Mouse (Mus musculus) inflammation-experienced regulatory T-cells, adult 6 months (primary cell): ENCODE measurements around the gene Shd. TPM values are rescaled to one million over a fixed set of nuclear protein-coding genes. Genes with fewer than 3 reads are reported as not detected.
A peak's percentile ranks its signal among the peaks of the same experiment; 100 is the strongest.

Experiments used
- ATAC-seq: one replicate; pipeline ENCODE4 v1.8.0; 2017
- polyA plus RNA-seq, 3 experiments: library from polyadenylated mRNA; unstranded; fragments of 100-300 nt; shearing (Covaris generic); gene quantifications; one replicate each; pipeline ENCODE4 v1.2.1; 2017

Shd gene
- polyA plus RNA-seq, 3 experiments from 2014 or later, result 0.40 TPM; not detected in 2

DNA sequence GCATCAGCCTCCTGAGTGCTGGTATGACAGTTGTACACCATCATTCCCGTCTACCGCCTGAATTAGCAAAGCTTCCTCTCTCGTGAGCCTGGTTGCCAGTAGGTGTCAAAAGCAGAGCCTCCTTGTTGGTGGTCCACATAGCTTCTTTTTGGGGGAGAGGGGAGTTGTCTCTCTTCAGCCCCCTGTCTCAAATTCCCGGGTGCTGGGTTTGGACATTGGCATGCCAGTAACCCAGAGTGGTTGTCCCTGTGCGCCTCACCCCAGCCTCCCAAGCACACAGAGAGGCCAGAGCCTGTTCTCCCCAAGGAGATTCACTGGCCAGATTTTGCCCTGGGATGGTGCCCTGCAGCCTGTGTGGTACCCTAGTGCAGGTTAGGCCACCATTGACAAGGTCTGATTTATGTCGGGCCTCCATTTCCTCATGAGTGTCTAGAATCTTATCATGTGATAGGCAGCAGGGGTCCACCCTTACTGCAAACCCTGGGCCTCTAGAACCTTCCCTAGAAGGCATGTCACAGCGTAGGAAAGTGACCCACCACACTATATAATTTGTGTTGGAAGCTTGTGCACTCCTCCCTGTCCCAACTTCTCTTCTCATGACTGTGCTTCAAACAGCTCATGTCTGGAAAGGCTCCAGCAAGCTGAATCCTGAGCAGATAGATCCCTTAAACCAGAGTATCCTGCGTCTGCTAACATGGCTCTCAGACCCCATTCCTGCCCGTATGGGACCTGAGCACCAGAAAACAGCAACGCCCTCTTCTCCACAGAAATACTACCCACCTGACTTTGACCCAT is 10.1 kb upstream of the Shd start:
- ATAC-seq, result no peak

GRCm38 (mm10) chr17:55960791-55961190 is 9.5 kb upstream of the Shd start:
- ATAC-seq, result no peak

DNA sequence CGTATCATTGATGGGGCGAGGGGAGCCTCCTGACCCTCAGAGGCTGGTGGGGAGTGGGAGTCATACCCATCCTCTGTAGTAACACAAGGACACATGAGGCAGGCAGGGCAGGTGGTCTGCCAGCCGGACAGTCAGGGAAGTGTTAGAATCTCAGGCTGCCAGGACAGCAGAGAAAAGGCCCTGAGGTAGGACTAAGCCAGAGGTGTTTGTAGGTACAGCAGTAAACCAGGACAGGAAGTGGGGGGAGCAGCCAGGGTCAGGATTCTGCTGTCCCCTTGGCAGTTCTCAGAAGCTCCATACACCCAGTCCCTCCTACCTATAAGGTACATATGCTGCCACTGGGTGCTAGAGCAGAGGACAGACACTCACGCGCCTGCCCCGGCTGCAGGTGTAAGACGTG is 8.6 kb upstream of the Shd start:
- ATAC-seq, result no peak

DNA sequence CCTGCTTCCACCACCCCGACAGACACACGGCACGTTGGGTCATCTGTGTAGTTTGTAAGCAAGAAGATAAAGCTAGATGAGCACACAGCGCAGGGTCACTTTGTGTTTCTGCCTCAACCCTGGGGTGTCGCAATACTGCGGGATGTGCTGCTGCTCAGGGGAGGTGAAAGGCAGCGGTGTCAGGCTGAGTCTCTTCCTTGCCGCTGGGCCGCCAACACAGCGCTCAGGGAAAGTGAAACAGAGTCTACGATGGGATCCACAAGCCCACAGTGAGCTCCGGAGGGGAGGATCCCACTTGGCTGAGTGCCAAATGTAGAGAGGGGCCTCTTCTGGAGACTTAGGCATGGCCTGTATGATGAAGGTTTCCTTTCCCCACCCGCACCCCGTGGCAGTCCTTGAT is 7.1 kb upstream of the Shd start:
- ATAC-seq, result no peak

DNA sequence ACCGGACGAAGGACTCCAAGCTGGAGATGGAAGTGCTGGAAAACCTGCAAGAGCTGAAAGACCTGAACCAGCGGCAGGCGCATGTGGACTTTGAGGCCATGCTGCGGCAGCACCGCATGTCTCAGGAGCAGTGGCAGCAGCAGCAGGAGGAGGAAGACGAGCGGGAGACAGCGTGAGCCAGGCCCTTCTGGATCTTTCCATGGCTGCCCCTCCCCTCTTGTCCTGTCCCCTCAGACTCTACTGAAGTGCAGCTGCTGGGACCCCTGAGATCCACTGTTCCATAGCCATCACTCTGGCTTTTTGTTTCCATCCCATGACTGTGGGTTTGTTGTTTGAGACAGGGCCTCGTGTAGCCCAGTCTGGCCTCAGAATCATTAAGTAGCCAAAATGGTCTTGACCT is 5.8 kb upstream of the Shd start:
- no peak for ATAC-seq

- ATAC-seq, result no peak
These were observed 5.3 kb upstream of the Shd start for GRCm38 (mm10) chr17:55964996-55965395.

- ATAC-seq, result no peak
These were observed 3.1 kb upstream of the Shd start for GRCm38 (mm10) chr17:55967186-55967585.

DNA sequence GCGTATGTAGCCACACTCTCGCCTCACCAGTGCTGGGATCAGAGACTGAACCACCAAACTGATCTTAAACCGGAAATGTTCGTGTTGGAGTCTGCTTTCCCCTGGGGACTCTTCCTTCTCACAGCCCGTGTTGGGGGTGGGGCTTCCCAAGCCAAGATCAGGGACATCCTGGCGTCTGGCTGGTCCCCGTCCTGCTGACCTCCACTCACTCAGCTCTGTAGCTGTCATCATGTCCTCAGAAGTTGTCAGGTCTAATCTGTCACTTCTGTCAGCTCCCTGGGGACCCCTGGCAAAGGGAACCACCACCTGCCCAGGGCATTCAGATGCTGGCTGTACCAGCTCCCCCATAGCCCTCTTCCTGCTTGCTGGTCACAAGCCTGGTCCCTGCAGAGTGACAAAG is 2.1 kb upstream of the Shd start:
- ATAC-seq, result no peak

GRCm38 (mm10) chr17:55969560-55969959 is 707 bp upstream of the Shd start:
- ATAC-seq, result no peak

DNA sequence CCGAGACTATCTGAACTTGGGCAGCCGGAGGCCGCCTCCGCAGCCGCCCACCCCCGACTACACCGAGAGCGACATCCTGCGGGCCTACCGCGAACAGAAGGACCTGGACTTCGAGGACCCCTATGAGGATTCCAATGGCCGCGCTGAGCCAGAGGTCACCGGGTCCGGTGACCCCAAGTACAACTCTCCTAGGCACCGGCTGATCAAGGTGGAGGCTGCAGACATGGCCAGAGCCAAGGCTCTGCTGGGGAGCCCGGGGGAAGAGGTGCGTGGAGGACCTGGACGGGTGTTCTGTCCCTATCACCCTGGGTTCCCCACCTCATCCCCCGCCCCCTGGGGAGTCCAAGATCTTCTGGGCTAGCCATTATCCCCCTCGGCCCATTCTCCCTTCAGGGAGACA is 1.2 kb downstream of the Shd start:
- ATAC-seq, result no peak

DNA sequence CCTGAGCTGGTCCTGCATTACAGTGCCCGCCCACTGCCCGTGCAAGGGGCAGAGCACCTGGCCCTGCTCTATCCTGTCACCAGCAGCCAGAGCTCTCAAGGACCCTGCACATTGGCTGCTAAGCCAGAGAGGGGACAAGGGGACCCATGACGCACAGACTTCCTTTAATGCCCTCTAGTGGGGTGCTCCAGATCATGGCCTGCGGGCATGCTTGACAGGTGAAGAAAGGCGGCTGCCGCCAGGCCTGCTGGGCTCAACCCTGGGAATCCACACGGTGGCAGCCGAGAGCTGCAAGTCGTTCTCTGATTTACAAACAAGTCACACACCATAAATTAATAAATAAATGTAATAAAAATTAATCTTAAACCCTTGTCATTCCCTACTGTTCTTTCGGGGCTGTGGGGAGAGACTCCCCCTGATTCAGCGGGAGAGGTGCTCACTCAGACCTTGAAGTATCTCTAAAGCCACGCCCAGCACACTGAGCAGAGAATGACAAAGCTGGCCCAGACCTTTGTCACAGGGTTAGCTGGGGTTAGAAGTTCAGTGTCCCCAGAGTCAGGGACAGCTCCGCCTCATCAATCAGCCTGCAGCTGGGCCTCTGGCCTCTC is 6.1 kb downstream of the Shd start:
- peak; percentile 91 for ATAC-seq

- no peak for ATAC-seq
These were observed 7.0 kb downstream of the Shd start for GRCm38 (mm10) chr17:55977301-55977700.

DNA sequence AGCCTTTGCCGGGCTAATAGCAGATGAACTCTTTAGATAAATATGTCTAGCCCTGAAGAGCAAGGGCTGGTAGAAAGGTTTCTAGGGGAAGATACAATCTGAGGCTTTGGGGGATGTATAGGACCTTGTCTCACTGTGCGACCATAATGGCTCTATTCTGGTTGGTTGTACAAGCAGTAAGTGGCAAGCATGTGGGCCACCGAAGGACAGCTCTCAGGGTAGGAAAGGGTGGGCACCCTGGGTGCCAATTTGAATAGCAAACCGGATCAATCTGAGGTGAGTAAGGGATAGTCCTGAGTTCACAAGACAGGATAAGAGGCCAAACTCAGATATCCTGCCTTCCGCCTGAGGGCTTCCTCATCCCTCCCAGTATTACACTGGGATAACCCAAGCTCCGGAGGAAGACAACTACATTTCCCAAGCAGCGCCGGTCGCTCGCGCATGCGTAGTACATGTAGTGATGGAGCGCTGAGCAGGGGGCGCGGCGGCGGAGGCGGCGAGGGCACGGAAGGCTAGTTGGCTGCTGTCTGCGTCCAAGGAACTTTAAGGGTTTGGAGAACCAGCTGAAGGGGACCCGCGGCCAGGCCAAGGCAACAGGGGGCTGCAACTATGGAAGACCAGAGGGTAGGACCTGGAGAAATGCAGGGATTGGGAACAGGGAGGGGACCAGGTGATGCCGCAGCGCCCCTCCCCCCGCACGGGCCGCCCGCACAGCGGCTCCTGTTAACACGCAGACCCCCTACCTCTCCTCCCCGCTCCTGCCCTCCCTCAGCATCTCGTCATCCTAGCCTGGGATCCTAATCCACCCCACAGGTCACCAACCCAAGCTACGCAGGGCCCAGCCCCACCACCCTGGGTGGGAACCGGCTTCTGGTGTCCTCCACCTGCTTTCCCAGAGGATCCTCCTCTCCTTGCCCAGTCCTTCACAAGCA is 16.0 kb downstream of the Shd start, which contains the start of gene Fsd1:
TSS of gene Fsd1 (plus strand) at position 480 of the 932 bp plus-strand sequence.
- ATAC-seq, result no peak

- no peak for ATAC-seq
These were observed 20.1 kb downstream of the Shd start for GRCm38 (mm10) chr17:55990278-55990898.

DNA sequence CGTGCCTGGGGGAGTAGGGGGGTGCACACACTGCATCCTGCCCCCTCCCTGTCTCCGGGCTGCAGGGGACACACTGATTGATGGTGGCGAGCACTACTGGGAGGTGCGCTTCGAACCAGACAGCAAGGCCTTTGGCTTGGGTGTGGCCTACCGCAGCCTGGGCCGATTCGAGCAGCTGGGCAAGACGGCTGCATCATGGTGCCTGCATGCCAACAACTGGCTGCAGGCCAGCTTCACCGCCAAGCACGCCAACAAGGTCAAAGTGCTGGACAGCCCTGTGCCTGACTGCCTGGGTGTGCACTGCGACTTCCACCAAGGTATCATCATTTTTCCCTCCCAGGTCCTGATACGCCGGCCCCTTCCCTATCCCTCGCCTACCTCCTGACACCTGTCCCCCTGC is 25.7 kb downstream of the Shd start:
- no peak for ATAC-seq

DNA sequence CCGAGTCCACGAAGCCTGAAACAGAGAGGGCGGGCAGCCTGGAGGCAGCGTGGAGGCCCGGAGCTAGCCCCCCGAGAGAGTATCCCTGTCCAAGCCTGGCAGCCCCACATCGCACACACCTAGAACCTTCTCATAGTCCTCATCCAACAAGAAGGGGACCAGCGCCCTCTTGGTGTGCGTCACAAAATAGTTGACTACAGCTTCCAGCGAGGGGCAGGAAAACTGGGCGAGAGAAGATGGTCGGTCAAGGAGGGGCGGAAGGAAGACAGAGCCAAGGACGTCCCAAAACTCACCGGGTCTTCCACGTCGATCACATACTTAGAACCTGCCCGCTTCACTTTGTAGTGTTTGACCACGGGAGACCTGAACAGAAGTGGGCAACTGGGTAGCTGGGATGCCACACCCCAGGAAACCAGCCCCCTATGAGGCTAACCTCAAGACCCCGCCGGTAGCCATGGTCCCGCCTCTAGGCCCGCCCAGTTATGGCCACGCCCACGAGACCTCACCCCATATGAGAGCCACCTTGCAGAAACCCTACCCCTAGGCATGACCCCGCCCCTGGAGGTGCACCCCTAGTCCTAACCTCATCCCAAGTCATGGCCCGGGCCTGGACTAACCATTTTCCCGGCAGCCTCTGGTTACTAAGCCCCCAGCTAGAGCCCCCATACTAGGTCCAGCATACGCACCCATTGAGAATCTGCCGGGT is 29.7 kb downstream of the Shd start:
- no peak for ATAC-seq

GRCm38 (mm10) chr17:56003000-56003399 is 32.7 kb downstream of the Shd start:
- no peak for ATAC-seq

DNA sequence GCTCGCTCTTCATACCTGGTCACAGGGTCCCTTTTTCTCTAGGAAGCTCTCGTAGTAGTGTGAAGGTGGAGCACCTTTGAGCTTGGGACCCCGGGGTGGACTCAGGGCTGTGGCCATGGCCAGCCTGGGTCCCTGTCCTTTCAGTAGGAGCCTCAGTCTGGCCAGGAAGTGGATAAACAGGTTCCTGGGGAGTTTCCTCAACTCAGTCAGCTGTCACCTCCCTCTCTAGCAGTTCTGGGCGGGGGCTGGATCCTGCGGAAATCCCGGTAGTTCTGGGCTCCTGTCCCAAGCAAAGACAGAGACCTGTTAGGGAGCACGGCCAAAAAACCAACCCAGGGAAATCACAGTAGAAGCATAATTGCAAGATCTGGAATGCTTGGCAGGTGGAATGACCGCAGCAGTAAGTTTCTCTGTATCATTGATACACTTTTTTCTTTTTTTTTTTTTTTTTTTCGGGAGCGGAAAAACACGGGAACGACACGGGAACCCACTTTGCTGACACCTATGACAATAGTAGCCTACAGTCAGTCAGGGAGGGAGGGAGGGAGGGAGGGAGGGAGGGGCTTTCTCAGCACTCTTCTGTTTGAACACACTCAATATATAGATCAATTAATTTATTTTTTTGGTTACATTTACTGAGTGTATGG is 35.3 kb downstream of the Shd start, which contains the start of the genes Stap2 and Mpnd:
TSS of gene Stap2 (minus strand) at position 170 of the 647 bp plus-strand sequence.
TSS of gene Mpnd (plus strand) at position 297 of the 647 bp plus-strand sequence.
- no peak for ATAC-seq

- no peak for ATAC-seq
These were observed 36.7 kb downstream of the Shd start for GRCm38 (mm10) chr17:56006956-56007355.

DNA sequence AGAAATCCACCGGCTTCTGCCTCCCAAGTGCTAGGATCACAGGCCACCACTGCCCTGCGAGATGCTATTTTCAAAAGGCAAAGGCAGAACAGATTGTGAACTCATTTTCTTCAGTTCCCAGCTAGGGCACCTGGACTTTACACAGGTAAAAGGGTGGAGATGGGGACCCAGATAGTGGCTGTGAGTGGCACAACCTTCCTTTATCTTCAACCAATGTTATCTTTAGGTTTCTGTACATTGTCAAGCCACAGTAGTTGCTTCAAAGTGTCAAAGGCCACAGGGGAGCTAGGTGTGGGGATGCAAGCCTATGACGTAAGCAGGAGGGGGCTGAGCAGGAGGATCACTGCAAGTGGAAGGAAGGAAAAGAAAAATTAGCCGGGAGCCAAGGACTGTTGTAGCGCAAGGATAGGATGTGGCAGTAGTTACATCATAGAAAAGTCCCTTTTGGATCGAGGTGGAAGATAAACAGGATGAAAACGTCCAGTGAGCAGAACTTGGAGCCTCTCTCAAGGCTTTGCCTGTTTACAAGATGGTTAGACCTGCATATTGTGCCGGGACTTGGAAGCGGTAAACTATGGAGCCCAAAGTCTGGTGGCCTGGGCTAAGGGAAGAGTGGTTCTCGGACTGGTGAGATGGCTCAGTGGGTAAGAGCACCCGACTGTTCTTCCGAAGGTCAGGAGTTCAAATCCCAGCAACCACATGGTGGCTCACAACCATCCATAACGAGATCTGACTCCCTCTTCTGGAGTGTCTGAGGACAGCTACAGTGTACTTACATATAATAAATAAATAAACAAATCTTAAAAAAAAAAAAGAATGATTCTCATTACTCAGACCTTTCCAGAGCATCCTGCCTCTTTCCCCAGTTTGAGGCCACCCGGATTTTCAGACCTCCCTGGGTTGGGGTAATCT is 37.4 kb downstream of the Shd start:
- peak; percentile 1 for ATAC-seq
